Mouse (Mus musculus) stomach, postnatal 0 days (tissue): ENCODE results near the gene Hoxb4.

Source experiments
- CTCF ChIP-seq: IDR thresholded peaks from 2 replicates; pipeline ENCODE4 v1.5.1; 2016; ENCODE audit warnings: antibody characterized with exemption, low read depth, mild to moderate bottlenecking, moderate library complexity
- EP300 ChIP-seq: optimal IDR thresholded peaks from 2 replicates; pipeline ENCODE3; 2016; ENCODE audit warnings: antibody characterized with exemption

DNA sequence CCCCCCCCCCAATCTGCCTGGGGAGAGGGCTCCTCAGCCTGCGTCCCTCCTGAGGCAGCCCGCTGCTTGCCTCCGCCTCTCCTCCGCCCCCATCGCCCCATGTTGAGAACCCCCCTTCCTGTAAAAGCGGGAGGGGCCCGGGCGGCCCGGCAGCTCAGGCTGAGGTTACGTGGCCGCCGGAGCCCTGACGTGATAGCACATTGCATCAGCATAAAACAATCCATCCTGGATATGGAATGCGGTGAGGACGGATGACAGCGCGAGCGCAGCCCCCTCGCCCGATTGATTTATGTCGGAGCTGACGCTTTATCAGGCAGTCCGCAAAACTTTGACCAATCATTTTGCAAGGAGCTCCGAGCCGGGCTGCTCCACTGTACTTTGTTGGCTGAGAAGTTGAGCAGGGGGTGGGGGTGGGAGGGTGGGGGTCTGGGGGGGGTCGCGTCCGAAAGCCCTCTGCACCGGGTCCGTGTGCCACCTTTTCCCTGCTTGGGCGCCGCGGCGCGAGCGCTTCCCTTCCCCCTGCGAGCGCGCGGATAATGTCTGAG is 47.0 kb upstream of the Hoxb4 start, which contains the start of gene Hoxb9:
- no peak for TF ChIP-seq CTCF
- no peak for TF ChIP-seq EP300
